Mouse (Mus musculus): Measurements from ENCODE around the gene Cobl.

DNA sequence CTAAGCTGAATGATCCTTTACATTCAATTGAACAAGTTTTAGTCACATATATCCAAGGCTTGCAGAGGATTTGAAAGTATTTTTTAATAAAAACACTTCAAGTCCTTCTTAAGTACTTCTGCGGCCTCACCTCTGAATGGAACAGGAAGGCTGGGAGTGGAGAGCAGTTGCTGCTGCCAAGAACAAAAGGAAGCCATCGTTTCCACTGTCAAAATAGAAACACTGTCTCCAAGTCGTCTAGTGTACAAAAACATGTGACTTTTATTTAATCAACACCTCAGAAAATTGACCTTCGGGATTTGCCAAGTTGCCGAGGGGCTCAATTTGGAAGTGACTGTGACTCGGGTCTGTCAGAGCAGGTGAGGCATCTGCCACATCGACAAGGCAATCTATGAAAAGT lies 184.0 kb downstream of the Cobl start:
- TF ChIP-seq GATA1 (IDR thresholded peaks at IDR 0.05; ENCODE audit: low read length) (no peak), TAL1 (IDR thresholded peaks at IDR 0.05; ENCODE audit: low read length) (no peak)
